Mouse (Mus musculus) olfactory bulb, adult 2 months (tissue): ENCODE data around the gene Kremen2. TPM values are rescaled to one million over a fixed set of nuclear protein-coding genes. Genes with fewer than 3 reads are reported as not detected.

ENCODE experiments used
- H3K27ac ChIP-seq: fragments of 200-500 bp; 2 replicates; pipeline ENCODE4 v1.5.1; 2012; ENCODE audit warnings: low read depth, low read length; ENCODE audit not compliant: insufficient read depth
- H3K4me1 ChIP-seq: fragments of 200-500 bp; 2 replicates; pipeline ENCODE4 v1.6.1; 2012; ENCODE audit warnings: low read length; ENCODE audit not compliant: control insufficient read depth, insufficient read depth
- H3K4me3 ChIP-seq: fragments of 200-500 bp; 2 replicates; pipeline ENCODE4 v1.5.1; 2012; ENCODE audit warnings: mild to moderate bottlenecking, low read depth, low read length, moderate library complexity; ENCODE audit not compliant: insufficient read depth
- CTCF ChIP-seq: fragments of 200-500 bp; IDR thresholded peaks from 2 replicates; pipeline ENCODE4 v1.5.1; 2012; ENCODE audit warnings: low read depth, mild to moderate bottlenecking, low read length, moderate library complexity; ENCODE audit not compliant: insufficient read depth
- POLR2A ChIP-seq: fragments of 200-500 bp; IDR thresholded peaks from 2 replicates; pipeline ENCODE4 v1.6.1; 2012; ENCODE audit warnings: mild to moderate bottlenecking, low read depth, low read length, moderate library complexity; ENCODE audit not compliant: insufficient read depth
- WGBS: fragments of 180-500 bp; shearing (Covaris S2); methylation state at CpG from one replicate; pipeline ENCODE4 v1.1.7; 2018; 5-methylcytosine and 5-hydroxymethylcytosine counted together
- polyA plus RNA-seq: library from polyadenylated mRNA; stranded (reverse); fragments of >200 nt; gene quantifications from 2 replicates; pipeline ENCODE4 v1.2.4, GENCODE M21; 2012; ENCODE audit warnings: low replicate concordance; ENCODE audit not compliant: missing spikeins, insufficient read depth, insufficient read length

The Kremen2 gene
- polyA plus RNA-seq, 1 experiment = not detected

DNA sequence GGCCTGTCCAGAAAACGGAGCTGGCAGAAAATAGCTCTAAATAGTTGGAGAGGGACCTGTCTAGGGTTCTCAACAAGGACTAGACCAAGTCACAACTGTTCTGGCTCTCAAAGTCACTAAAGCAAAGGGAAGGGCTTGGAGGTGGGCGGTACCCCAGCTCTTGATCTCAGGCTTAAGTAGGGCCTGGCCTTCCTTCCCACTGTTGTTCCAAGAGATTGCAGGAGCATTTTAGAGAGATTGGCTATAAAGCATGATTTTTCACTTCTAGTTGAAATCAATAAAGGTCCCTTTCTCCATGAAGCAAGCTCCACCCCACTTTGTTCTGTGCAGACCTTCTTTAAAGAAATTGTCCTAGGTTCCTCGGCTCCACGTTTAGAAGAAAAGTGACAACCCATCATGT, 20.2 kb downstream of the Kremen2 start:
- WGBS = 57% methylated on average over 4 of the region's 4 CpGs
- TF ChIP-seq POLR2A (no peak), CTCF (no peak)
- no peak overlapping the region; the same call in 1 of the 2 replicates for H3K4me3 ChIP-seq
- H3K4me1 ChIP-seq = peaks cover 6% of the 10 kb centered on the region; the same call in 1 of the 2 replicates
- H3K27ac ChIP-seq = 0 out of 2 replicates have a peak overlapping the region, but pooled peaks have one; percentile 10

- WGBS = 84% methylated on average over 7 of the region's 7 CpGs
- peaks cover 6% of the 10 kb centered on the region; the same call in 1 of the 2 replicates for H3K4me1 ChIP-seq
- H3K4me3 ChIP-seq = no peak within 1 kb of the TSS
- H3K27ac ChIP-seq = no peak within 1 kb of the TSS
- TF ChIP-seq CTCF = no peak
- TF ChIP-seq POLR2A = no peak
These were observed 23.1 kb downstream of the Kremen2 start, which contains the start of gene 1520401A03Rik for GRCm38 (mm10) chr17:23722376-23723125. Gene 1520401A03Rik, minus strand, starts transcription at chr17:23722783.

DNA sequence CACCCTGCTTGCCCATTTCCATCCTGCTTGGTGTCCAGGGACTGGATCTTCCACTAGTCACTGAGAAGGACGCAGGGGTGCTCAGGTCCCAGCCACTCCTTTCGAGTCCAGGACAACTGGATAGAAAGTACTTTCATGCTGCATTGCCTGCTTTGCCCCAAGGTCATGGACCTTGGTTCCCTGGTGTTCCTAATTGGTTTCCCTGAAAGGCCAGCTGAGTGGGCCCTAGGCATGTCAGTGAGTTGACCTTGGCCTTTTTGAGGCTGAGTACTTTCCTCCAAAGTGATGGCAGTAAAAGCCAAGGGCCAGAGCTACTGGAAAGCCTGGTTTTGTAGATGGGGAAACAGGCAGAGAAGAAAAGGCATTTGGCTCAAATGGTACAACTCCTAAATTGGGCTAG, 23.7 kb downstream of the Kremen2 start:
- Histone ChIP-seq H3K4me1 (peaks cover 4% of the 10 kb centered on the region; the same call in 1 of the 2 replicates), H3K27ac (no peak overlapping the region), H3K4me3 (no peak overlapping the region)
- TF ChIP-seq CTCF (no peak), POLR2A (no peak)
- 88% methylated on average over 2 of the region's 2 CpGs for WGBS

- Histone ChIP-seq H3K27ac (no peak overlapping the region), H3K4me1 (no peaks in the 10 kb centered on the region), H3K4me3 (no peak overlapping the region)
- WGBS = 14% methylated on average over 1 of the region's 1 CpGs
- TF ChIP-seq POLR2A (no peak), CTCF (no peak)
These were observed 26.2 kb downstream of the Kremen2 start for GRCm38 (mm10) chr17:23719455-23719854.

GRCm38 (mm10) chr17:23717003-23717402, 28.6 kb downstream of the Kremen2 start:
- 72% methylated on average over 2 of the region's 2 CpGs for WGBS

GRCm38 (mm10) chr17:23706212-23706611, 39.4 kb downstream of the Kremen2 start:
- Histone ChIP-seq H3K4me1 (0 out of 2 replicates have a peak, but pooled peaks cover 4% of the 10 kb centered on the region), H3K27ac (no peak overlapping the region), H3K4me3 (no peak overlapping the region)
- TF ChIP-seq CTCF (peak; percentile 66), POLR2A (no peak)
- WGBS = 16% methylated on average over 3 of the region's 3 CpGs

More at GRCm38 (mm10) chr17:23717003-23717402, 28.6 kb downstream of the Kremen2 start:
- Histone ChIP-seq H3K4me3 (no peak overlapping the region), H3K27ac (no peak overlapping the region), H3K4me1 (no peaks in the 10 kb centered on the region)
- TF ChIP-seq CTCF (no peak), POLR2A (no peak)

DNA sequence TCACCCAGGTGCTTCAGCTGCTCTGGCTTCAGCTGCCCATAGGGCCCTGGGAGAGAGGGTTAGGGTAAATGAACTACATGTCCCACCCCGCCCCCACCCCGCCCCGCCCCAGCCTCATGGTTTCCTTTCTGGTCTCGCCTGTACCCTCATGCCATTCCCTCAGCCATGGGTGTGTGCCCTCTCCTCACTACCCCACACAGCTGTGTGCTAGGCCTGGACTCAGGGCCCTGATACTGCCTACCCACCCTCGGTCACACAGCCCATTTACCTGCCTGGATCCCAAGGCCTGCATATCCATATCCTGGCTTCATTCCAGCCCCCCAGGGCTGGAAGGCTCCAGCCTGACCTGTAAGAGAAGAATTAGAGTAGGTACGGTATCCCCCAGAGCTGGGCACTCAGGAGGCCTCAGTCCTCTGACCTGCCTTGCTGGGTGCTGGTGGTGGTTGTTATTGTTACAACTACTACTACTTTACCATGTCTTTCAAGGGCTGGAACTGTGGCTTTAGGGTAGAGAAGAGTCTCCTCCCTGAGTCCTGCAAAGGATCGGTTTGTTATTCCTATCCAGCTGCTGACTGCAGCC, 40.0 kb downstream of the Kremen2 start:
- Histone ChIP-seq H3K4me3 (no peak overlapping the region), H3K4me1 (0 out of 2 replicates have a peak, but pooled peaks cover 4% of the 10 kb centered on the region), H3K27ac (no peak overlapping the region)
- 87% methylated on average over 4 of the region's 7 CpGs for WGBS
- no peak for TF ChIP-seq CTCF
- TF ChIP-seq POLR2A = no peak

GRCm38 (mm10) chr17:23704741-23705140, 40.9 kb downstream of the Kremen2 start:
- no peak for TF ChIP-seq CTCF
- no peak for TF ChIP-seq POLR2A

DNA sequence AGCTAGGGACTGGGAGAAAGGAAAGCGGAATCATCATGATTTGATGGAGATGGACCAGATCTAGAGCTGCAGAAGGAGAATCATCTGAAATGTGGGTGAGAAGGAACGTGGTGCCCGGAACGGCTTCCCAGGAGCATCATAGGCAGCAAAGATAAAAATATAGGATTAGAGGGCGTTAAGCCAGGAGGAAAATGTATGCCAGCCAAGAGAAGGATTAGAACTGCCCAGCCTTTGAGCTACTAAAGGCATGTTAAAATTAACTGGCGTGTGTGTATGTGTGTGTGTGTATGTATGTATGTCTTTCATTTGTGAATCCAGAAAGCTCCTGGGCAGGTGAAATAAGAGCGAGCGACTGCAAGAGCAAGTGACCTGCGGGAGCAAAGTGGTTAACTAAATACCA, 42.3 kb downstream of the Kremen2 start:
- Histone ChIP-seq H3K4me3 (no peak overlapping the region), H3K27ac (no peak overlapping the region), H3K4me1 (peaks cover 6% of the 10 kb centered on the region; the same call in 1 of the 2 replicates)
- TF ChIP-seq POLR2A = no peak
- TF ChIP-seq CTCF = no peak
- 89% methylated on average over 9 of the region's 9 CpGs for WGBS

More at GRCm38 (mm10) chr17:23704741-23705140, 40.9 kb downstream of the Kremen2 start:
- Histone ChIP-seq H3K27ac (no peak overlapping the region), H3K4me3 (no peak overlapping the region), H3K4me1 (0 out of 2 replicates have a peak, but pooled peaks cover 4% of the 10 kb centered on the region)
- 39% methylated on average over 7 of the region's 7 CpGs for WGBS
